Mouse (Mus musculus) heart, adult 11 months (tissue): ENCODE measurements at regions not wholly inside any gene's neighbourhood (a gene's known extent, or its start where the extent isn't known, plus 50 kb on each side); places are given as distances from the start of the nearest gene placed in this dataset.

Experiments
- DNase-seq: peaks from one replicate; pipeline ENCODE4 v3.0.0; 2022

GRCm38 (mm10) chr4:32074399-32075296 is 110.8 kb downstream of the Map3k7 start:
- DNase-seq: no peak

GRCm38 (mm10) chr4:32076391-32076925 is 112.6 kb downstream of the Map3k7 start:
- no peak for DNase-seq

GRCm38 (mm10) chr4:32083456-32083855 is 119.6 kb downstream of the Map3k7 start:
- DNase-seq: no peak

GRCm38 (mm10) chr4:32084250-32084869 is 120.5 kb downstream of the Map3k7 start:
- DNase-seq: no peak

GRCm38 (mm10) chr4:32085040-32085439 is 121.1 kb downstream of the Map3k7 start:
- DNase-seq: no peak

- DNase-seq: no peak
Observed at GRCm38 (mm10) chr4:32091086-32091485, 127.2 kb downstream of the Map3k7 start.

- peak; percentile 89 for DNase-seq
Observed at GRCm38 (mm10) chr4:32092320-32093041, 128.6 kb downstream of the Map3k7 start.

GRCm38 (mm10) chr4:32098233-32098632 is 134.3 kb downstream of the Map3k7 start:
- DNase-seq: no peak

GRCm38 (mm10) chr4:32101002-32101401 is 137.1 kb downstream of the Map3k7 start:
- no peak for DNase-seq

- no peak for DNase-seq
Observed at GRCm38 (mm10) chr4:32106664-32107171, 131.9 kb upstream of the Bach2 start.

GRCm38 (mm10) chr4:32122320-32122719 is 116.3 kb upstream of the Bach2 start:
- peak; percentile 80 for DNase-seq

GRCm38 (mm10) chr4:32126828-32127227 is 111.8 kb upstream of the Bach2 start:
- DNase-seq: no peak

- no peak for DNase-seq
Observed at GRCm38 (mm10) chr4:32130594-32130993, 108.0 kb upstream of the Bach2 start.

- peak; percentile 68 for DNase-seq
Observed at GRCm38 (mm10) chr4:32131819-32132218, 106.8 kb upstream of the Bach2 start.

GRCm38 (mm10) chr4:32136151-32136550 is 102.5 kb upstream of the Bach2 start:
- DNase-seq: peak; percentile 61

- DNase-seq: peak; percentile 37
Observed at GRCm38 (mm10) chr4:32137243-32137642, 101.4 kb upstream of the Bach2 start.

GRCm38 (mm10) chr4:32137966-32138365 is 100.6 kb upstream of the Bach2 start:
- peak; percentile 67 for DNase-seq

GRCm38 (mm10) chr4:32139586-32139985 is 99.0 kb upstream of the Bach2 start:
- DNase-seq: peak; percentile 27

GRCm38 (mm10) chr4:32140068-32140467 is 98.5 kb upstream of the Bach2 start:
- peak; percentile 29 for DNase-seq

- peak; percentile 92 for DNase-seq
Observed at GRCm38 (mm10) chr4:32142198-32142597, 96.4 kb upstream of the Bach2 start.

- peak; percentile 68 for DNase-seq
Observed at GRCm38 (mm10) chr4:32147146-32147545, 91.5 kb upstream of the Bach2 start.

- peak; percentile 52 for DNase-seq
Observed at GRCm38 (mm10) chr4:32148597-32148996, 90.0 kb upstream of the Bach2 start.

GRCm38 (mm10) chr4:32149171-32149570 is 89.4 kb upstream of the Bach2 start:
- DNase-seq: peak; percentile 90
